Mouse (Mus musculus): ENCODE results near the gene Cdca4.

Cdca4 gene

GRCm38 (mm10) chr12:112829244-112829864 lies at the start of gene Cdca4:
Cdca4 (minus strand) TSS chr12:112829423.
- peak; percentile 99 to 100 for DNase-seq

GRCm38 (mm10) chr12:112877607-112878020 lies 48.4 kb upstream of the Cdca4 start:
- DNase-seq, result no peak

GRCm38 (mm10) chr12:112877073-112877576 lies 47.9 kb upstream of the Cdca4 start:
- peak; percentile 37 to 48 for DNase-seq

DNA sequence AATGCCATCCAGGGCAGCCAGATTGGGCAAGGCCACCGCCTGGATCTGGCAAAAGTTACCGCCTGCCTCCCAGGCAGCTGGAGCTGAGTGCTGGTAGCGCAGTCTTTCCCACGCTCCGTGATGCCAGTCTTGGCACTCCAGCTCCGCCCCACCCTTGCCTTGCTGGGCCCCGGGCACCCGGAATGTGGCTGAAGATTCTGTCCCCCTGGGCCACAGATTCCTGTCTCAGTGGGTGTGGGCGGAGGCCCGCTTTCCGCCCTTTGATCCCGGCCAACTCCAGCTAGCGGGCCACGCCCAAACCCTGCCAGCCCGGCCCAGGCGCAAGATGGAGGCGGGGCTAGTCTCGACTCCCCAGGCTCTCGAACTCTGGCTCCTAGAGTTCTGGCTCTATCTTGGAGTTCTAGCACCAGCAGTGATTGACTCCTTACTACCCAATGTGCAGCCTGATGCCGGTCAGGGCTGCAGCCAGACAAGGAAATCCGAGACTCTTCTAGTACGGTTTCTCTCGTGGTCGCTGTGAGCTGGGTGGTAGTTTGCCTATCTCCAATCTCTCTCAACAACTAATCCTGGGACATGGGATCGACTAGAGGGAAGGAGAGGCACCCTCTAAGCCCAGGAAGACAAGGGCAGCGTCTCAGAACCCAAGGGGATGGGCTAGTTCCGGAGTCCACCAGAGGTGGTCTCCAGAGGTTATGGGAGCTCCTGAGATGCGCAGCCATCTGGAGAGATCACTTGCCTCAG lies 47.3 kb upstream of the Cdca4 start:
- peak; percentile 42 to 46 for DNase-seq

GRCm38 (mm10) chr12:112875225-112876013 lies 46.2 kb upstream of the Cdca4 start:
- DNase-seq, result peak; percentile 97 to 99

DNA sequence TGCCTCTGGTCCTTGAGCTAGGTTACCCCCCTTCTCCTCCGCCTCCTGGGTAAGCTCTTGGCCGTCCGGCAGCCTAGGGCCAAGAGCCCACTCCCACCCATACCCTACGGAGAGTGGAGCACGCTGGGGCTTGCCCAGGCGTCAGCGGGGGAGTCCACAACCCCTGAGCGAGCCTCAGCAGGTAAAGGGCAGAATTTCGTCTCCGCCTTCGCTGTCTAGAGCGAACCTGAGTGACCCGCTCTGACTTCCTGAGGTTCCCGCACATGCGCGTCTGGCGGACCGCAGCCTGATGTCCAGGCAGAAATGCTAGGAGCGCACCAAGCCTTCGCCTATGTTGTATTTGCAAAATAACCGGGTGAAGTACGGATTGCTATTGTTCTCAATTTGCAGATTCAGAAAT lies 45.0 kb upstream of the Cdca4 start:
- DNase-seq, result no peak

DNA sequence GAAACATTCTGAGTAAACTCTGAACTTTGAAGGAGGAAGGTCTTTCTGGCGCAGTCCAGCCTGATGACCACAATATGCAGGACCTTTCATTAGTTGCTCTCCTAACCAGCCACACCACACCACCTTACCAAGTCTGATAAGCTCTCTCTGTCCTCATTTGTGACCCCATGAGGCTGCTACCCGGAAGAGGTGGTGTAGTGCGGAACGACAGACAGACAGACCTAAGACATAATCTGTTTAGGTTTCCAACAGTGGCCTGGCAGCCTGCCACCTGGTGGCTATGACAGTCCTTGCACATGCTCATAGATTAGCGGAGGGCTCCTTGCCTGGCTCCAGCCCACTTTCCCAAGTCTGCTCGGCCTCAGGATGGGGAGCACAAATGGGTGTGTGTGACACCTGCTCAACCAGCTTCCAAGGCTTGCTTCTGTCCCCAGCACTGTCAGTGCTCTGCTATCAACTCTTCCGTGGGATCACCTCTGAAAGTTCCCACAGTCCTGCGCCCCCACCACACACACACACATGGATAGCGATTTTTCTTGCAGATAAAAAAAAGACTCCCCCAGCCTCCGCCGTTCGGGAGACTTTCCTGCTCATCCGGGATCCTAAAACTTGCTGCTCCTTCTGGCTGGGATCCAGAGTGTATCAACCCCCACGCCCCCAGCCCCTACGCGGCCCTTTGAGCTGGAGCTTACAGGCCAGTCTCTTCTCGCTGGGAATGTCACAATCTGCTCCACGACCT lies 44.4 kb upstream of the Cdca4 start:
- DNase-seq, result peak; percentile 70 to 85

DNA sequence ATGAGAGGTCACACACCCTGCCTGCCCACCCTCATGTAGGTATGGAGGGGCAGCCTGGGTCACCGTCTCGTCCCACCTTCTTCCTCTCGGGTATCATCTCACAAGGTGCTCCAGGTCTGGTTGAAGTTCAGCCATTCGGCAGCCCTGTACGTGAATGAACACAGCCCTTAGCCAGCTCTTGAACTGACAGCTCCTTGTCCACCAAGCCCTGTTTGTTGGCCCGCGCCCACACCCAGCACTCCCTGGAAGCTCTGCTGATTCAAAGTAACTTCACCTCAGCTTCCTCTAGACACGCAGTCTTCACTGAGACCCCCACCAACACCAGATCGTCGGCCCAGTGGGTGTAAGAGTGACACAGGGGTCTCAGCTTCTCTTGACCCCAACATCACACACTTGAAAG lies 43.8 kb upstream of the Cdca4 start:
- no peak for DNase-seq

DNA sequence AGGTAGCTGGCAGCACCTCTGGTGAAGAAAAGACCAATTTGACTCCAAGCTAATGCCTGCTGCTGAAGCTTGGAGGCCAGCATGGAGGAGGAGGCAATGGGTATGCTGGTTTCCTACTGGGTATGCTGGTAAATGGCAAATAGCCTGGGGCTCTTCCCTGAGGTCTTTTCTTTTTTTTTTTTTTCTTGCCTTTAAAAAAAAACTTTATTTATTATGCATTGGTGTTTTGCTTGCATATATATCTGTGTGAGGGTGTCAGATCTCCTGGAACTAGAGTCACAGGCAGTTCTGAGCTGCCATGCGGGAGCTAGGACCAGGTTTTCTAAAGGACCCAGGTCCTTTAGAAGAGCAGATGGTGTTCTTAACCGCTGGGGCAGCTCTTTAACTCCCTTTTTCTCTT lies 42.0 kb upstream of the Cdca4 start:
- no peak for DNase-seq

GRCm38 (mm10) chr12:112870775-112871174 lies 41.6 kb upstream of the Cdca4 start:
- DNase-seq, result no peak

GRCm38 (mm10) chr12:112869783-112870204 lies 40.6 kb upstream of the Cdca4 start:
- DNase-seq, result no peak

DNA sequence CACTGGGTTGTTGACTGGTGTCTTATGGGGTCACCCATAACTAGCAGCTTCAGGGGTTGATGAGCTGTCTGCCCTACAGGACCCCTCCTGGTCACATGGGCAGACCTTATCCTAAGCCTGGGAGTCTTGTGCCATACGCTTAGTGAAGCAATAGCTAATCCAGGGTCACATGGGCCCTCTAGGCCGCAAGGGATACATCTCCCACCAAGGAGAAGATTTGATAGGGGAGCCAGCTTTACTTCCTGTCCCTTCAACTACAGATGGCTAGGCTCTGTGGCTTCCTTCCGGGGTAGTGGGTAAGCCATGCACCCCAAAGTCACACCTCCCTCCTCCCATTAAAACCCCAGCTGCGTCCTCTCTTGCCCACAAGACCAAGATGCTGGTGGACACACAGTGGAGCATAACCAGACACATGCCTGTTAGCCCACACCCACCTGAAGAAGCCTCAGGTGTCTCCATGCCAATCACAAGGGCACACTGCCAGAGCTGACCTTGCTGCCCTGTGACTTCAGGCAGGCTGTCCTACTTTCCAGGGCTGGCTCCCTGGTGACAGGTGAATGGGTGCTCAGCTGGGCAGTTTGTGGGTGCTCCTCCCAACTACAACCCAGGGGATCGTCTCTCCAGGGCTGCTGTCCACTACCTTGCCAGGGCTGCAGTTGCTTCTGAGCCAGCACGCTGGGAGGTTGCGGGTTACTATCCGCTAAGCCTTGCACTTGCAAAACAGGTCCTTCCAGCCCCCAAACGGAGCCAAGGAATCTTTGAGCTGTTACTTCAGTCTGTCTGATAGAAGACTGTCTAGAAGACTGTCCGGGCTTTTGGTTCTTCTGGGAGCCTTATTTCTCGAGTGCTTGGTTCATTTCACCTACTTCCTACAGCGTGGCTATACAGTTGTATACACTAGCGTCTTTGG lies 39.2 kb upstream of the Cdca4 start, which contains the start of gene Gpr132:
Gene Gpr132, minus strand, starts transcription at position 51 of the 910 bp plus-strand sequence.
- peak in 1 of 2 experiments; percentile 50 for DNase-seq

DNA sequence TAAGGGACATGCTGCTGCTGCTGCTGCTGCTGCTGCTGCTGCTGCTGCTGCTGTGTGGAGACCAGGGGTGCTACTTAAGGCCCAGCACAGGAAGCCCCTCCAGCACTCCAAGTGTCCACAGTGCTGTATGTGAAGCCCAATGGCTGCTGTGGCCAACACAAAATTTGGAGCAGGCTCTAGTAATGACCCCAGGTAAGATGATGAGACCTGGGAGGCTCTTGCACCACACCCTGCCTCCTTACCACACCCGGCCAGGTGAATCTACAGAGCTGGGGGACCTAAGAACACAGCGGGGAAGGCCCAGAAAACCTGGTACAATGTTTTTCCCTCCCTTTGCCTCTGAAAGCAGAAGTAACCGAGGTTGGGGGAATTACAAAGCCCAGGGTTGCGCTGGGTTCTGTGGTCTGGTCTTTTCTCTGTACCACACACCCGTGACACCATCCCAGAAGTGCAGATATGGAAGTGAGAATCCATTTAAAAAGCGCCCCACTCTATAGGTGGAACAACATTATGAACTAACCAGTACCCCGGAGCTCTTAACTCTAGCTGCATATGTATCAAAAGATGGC lies 38.0 kb upstream of the Cdca4 start:
- DNase-seq, result no peak

- DNase-seq, result peak; percentile 47 to 68
Observed at GRCm38 (mm10) chr12:112866467-112867080, 37.4 kb upstream of the Cdca4 start.

DNA sequence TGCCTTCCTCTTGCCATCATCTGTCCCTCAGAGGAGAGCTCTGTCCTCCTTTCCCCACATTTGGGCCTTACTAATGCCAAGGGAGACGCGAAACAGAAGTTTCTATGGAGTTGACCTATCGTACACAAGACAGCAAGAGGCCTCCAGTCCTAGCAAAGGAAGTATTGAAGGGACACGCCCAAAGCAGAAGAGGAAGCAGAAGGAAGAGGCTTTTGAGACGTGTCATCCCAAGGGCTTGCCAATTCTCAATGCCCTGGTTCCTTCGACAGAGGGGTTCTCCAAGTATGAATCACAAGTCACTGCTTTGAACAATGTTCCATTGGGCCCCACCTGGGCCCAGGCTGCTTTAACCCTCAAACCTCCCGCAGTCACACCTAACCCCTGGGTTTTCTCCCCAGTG lies 35.6 kb upstream of the Cdca4 start:
- no peak for DNase-seq

DNA sequence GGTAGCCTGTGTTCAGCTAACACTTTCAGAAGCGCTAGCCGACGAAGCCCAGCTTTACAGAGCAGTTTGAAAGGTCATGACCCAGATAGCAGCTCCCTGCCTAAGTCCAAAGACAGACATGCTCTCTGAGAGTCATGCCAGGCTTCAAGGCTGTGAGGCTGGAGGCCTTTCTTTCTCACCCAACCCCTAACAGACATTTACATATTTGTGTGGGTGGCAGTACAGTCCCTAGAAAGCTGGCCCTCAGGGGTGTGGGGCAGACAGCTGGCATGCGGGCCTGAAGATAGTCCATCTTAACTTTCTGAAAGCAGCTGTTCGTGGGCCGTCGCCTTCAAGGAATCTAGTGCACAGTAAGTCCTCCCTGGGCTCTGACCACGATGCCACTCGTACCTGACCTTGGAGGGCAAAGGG lies 32.7 kb upstream of the Cdca4 start:
- no peak for DNase-seq

- no peak for DNase-seq
Observed at GRCm38 (mm10) chr12:112860765-112861164, 31.5 kb upstream of the Cdca4 start.

DNA sequence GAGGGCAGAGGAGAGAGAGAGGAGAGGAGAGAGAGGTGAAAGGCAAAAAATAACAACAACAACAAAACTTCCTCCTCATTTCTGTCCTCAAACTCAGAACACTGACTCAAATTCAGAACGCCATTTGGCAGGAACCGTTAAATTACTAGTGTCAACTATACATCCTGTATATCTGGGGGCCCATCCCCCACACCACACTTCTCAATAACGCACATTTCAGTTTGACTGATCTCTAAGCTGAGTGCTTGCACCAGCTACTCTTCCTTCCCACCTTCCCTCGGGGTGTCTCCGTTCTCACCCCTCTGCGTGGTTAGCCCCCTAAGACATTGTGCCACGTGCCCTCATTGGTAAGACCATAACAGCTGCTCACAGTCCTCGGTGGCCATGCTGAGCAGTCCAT lies 30.7 kb upstream of the Cdca4 start:
- DNase-seq, result no peak

DNA sequence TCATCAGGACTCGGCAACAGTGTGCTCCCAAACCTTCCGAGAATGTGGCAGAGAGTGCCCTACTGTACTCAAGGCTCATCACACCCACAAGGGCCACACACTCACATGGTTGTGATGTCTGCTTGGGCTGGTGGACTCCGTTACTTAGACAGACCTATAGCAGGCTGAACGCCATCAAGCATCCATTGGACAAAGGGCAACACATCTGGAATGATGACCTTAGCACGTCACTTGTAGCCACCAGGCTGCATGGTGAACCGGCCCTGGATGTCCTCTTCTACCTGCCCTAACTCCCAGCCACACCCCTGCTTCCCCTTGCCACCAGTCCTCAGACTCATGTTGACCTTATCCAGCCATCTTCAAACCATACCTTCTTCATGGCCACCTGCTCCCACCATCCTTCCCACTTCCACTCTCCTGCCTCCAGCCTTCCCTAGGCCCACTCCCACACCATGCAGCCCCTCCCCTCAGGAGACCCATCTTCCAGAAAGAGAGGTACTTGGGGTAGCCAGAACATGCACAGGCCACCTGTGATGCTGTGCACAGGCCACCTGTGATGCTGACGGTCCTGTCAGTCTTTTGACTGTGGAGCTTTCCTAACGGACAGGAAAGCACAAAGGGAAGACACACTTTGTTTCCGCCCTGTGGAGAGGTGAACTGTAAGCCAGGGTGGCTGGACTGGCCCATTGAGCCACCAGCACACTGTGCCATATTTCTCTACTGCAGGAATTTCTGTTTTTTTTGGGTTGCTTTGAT lies 29.5 kb upstream of the Cdca4 start:
- DNase-seq, result no peak

Data from cerebellum, postnatal 14 days (tissue).